Mouse (Mus musculus) thymus, adult 18-20 months (tissue): ENCODE data around the gene Pla2g3.

Experiments used
- DNase-seq, 2 experiments: peaks; one replicate each; pipeline ENCODE4 v3.0.0; 2022; ENCODE audit warnings: mixed read lengths in 2 of 2

Gene Pla2g3

DNA sequence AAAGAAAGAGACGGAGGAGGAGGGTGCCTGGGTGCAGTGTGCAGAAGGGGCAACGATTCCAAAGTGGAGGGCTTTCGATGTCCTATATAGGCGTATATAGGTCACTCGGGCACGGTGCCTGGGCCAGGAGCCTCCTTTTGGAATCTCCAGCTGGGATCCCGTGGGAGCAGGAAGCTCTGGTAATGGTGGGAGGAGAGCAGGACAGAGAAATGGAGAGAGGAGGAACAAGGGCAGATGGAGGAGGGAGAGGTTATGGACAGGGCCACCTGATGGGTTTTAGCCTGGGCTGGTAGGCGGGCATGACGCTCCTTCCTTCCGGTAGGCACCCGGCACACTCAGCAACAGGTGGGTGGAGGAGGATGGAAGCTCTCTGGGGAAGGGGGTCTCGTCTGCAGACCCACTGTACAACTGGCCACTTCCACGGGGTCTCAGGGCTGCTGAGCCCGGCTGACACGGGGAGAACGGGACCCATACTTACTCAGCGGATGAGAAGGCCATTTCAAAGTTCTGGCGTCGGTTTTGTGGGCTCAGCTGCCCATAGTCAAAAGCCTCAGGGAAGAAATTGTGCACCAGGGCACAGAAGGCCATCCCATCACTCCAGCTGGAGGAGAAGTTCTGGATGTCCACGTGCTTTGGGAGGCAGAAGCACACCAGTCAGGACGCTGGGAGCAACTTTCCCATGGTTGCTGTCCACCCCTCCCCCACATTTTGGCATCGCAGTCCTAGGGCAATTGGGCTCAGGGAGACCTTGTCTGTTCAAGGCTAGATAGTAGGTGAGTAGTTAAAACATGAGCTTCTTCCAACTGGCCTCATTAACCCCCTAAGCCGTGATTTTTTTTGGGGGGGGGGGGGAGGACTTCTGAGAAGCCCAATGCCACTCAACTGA lies 33.5 kb downstream of the Pla2g3 start:
- DNase-seq, result no peak

DNA sequence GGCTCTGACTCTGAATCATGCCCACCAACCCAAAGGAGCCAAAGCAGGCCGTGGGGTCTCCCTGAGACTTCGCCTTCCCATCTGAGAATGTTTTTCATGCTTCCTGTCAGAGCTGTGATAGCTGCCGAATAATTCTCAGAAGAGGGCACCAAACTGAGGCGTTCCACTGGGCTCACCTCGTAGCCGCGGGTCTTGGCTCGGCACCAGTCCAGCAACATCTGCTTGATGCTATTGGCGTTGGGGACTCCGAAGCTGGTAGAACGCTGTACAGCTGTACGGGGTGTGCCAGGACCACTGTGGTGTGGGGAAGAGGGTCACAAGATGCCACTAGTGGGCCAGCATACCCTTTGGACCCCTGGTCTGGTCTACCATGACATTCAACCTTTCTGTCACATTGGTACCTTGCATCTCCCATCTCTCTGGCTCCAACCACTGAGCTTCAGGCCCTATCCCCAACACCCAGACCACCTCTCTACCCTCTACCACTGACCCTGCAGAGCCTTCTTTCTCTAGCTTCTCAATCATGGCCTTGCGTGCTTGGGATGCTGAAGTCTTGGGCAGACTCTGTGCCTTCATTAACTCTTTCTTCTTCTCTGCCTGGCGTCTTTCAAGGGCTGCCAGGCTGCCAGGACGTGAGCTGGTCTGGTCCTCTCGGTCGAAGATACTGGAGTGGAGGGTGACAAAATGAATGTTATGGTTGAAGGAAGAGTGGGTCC lies 34.4 kb downstream of the Pla2g3 start:
- no peak for DNase-seq

DNA sequence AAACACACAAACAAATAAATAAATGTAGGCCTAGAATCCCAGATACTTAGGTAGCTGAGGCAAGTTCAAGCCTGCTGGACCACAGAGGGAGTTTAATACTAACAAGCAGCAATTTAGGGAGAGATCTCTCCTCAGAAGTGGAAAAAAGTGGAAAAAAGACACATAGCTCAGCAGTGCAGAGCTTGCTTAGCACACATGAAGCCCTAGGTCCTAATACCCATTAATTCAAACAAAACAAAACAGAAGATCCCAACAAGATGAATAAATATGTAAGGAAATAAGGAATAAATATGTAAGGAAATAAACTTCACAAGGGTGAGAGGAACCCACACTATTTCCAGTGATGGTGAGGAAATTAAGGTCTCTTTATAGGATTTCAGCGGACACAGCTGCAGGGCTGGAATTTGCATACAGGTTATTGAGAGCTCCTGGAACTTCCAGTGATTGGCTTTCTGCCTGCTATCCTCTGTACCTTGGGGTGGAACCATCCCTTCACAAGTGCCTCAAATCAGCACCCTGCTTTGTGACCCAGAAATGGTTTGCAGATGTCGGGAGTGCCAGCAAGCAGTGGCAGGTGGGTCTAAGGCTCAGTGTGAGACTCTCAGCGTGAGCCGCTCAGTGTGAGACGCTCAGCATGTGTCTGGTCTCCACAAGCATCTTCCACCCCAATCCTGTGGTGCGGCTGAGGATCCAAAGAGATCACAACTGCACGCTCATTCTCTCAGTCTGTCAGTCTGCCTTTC lies 35.9 kb downstream of the Pla2g3 start:
- DNase-seq, result no peak

DNA sequence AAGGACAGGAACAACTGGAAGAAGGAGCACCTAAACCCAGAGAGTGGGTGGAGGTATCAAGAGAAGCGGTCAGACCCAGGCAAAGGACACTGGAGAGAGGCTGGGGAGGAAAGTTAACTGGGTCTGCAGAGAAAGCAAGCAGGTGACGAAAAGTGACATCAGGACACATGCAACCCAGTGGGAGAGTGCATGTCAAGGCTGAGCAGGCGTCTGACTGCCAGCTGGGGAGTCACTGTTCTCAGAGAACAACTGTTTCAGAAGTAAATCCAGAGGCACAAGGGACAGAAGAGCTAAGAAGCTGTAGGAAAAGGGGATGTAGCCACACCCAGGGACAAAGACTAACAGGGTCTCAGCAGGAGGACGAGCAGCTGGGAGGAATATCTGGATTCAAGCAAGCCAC lies 37.5 kb downstream of the Pla2g3 start:
- DNase-seq, result no peak

DNA sequence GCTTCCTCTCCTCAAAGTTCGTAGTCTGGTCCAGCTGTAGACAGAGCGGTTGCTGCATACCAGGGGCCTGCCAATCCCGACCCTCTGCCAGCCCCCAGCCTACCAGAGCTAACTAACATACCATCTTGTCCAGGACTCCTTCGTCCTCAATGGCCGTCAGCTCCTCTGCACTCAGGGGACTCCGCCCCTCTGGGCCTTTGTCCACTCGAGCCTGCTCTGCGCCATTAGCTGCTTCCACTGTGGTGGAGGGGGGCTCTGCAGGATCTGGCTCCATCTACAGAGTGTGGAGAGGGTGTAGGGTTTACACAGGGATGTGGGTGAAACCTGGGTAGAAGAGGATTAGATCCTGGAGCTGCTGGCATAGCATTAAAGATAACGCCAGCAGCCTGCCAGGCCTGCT lies 38.1 kb downstream of the Pla2g3 start:
- no peak for DNase-seq

DNA sequence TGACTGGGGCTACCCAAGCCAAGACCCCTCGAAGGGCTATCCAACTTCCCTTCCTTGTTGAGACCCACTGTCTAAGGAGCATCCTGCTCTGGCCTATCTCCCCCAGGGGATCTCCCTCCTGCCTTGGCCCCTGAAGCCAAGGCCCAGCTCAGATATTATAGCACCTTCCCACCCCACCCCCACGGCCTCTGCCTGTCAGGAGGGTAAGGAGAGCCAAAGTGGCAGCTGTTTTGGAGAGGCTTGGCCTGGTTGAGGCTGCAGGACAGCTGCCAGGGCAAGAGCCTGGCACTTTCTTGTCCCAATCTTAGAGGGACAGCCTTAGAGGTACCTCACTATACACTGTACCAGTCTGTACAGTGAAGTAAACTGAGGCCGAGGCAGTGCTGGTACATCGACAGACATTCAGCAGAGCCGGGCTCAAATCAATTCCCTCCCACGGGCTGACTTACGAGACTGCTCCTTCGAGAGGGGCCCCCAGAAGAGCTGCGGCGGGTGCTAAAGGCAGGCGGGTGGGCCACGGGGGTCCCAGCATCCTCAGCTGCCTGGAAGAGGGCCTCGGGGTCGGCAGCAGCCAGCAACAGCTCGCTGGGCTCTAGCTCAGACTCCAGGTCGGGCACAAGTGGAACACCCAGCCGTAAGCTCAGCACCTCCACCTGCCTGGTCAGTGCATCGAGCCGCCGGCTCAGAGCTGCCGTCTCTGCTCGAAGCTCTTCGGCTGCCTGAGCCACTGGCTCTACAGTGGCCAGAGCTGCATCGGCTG lies 39.1 kb downstream of the Pla2g3 start:
- DNase-seq, result no peak

DNA sequence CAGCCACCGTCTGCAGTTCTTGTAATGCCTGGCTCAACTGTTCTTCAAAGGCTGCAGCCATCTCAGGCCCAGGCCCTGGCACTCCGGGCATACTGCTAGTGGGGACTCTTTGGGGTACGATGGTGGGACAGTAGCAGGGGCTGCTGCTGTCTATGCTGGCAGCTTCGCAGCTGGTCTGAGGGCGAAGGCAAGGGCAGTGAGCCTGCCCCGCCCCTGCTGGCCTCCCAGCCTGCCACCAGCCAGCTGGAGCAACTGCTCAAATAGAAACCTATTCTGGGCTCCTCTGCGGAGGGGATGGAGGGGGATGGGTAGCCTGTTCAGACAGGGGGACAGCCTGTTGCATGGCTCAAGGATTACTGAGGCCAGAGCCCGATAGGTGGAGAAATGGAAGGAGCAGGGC lies 39.7 kb downstream of the Pla2g3 start:
- no peak for DNase-seq

DNA sequence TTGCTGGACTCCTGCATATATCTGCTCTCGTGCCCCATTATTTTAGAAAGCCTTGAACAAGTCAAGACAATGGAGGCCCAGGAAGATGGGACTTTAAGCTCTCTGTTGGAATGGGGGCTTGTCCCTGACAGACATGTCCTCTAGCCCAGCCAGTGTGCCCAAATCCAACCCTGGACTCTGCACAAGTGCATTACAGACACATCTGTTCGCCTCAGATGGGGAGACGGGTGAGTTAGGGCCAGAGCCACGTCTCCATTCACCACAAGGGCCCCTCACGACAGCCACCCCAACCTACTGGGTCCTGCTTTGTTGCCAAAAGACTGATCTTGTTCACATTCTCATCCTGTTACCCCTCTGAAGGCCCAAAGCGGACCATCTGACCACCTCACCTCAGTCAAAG lies 40.1 kb downstream of the Pla2g3 start:
- DNase-seq, result no peak

DNA sequence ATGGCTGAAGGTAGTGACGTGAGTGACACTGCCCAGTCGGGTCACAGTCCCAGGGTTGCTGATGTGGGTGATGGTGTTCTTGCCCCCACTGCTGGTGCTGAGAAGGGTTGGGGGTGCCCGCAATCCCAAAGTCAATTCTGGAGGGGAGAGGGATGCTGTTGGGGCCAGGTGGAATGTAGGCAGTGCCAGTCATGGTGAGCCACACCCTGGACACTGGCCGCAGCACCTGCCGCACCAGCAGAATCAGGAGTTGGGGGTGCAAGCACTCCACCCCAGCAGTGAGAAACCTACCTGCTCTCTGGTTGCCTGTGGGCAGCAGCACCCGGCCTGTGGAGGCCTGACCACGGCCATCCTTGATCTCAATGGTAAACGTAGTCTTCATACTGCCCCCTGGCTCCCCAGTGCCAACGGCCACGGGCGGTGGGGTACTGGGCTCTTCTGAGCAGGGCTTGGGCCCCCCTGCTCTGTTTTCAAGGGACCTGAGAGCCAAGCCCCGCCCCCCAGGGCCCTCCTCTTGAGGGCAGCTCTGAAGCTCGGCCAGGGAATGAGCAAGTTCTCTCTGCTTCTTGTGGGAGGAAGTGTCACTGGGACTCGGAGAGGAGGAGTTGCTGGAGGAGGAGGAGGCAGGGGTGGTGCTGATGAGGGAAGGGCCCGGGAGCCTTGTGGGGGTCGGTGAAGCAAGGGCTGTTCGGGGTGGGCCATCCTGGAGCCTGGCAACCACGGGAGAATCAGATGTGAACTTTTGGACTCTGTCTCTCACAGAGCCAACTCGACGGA lies 41.6 kb downstream of the Pla2g3 start:
- DNase-seq, result no peak

DNA sequence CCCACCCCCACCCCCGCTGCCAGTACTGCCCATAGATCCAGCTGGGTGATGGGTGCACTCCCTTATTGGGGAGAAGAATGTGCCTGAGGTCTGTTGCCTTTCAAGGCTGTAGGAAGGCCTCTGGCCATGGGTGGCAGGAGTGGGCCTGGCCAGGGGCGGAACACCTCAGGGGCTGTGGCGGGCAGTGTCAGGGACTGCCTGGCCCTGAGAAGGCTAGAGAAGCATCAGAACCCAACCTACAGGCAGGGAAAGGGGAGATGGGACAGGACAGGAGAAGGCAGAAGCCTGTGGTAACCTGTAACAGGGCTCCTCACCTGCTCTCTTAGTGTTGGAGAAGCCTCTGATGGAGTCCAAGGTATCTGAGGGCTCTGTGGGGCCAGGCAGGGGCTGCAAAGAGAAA lies 42.6 kb downstream of the Pla2g3 start:
- DNase-seq, result no peak

DNA sequence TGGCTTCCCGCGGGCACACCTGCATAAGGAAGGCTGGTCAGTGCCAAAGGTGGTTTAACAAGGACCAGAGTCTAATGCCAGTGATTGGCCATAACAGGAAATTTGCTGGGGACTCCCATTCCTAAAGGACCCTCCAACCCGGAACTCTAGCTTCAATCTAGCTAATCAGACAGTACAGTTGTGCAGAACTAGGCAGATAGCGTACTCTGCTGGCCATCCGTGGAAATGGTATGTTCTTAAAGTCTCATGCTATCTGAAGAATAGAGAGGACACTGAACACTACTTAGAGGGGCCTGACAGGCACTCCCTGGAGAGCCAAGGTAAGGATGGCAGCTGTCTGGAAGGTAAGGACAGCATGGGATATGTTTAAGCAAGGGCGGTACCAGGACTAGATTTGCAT lies 43.5 kb downstream of the Pla2g3 start:
- no peak for DNase-seq

DNA sequence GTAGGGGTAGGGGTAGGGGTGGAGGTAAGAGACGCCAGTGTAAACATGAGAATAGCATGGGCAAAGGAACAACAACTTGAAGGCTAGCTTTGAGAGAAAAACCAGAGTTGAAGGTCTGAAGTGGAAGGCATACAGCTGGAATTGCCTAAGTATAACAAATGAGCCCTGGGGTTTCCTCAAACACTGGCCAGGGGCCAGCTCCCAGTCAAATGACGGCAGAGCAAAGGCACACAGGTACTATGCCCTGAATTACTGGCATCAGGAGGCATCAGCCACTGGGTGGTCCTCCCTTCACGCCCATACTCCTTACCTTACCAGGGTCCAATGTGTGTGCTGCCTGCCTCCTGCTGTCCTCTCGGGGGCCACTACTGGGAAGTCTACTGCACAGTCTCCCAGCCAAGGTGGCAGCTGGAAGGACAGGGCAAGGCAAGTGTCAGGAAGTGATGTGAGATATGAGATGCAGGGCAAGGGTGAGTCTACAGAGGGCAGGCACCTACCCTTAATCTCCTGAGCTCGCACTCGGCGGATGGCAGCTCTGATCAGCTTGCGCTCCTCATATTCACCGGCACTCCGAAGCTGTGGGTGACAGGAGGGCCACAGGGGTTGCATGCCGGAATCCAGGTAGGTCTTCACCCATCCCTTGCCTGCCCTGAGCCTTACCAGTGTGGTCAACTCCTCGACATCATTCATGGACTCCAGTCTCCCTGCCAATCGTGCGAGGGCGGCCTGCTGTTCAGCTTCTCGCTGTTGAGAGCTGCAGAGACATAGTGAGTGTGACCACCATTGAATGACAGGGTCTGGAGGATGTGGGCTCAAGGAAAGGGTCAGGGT lies 44.2 kb downstream of the Pla2g3 start:
- no peak for DNase-seq

DNA sequence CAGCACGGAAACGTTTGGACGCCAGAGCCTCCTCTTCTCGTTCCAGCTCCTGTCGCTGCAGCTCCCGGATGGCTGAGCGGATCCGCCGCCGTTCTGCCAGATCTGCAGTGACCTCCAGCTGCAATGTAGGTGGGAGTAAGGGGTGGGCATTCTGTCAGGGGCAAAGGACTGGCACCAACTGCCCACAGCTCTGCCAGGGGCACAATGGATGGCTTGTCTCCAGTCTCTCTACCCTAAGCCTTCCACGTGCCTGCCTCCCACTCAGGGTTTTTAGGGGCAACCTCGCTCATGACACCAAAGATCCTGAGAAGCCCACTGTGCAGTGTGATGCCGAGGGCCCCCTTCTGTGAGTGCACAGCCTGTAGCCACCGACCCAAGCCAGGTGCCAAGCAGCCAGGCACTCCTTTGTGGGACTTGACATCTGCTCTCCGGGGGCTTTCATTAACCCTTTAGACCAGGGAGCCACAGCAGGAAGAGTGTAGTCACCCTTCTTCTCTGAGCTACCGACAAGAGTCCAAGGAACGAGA lies 45.4 kb downstream of the Pla2g3 start:
- no peak for DNase-seq

DNA sequence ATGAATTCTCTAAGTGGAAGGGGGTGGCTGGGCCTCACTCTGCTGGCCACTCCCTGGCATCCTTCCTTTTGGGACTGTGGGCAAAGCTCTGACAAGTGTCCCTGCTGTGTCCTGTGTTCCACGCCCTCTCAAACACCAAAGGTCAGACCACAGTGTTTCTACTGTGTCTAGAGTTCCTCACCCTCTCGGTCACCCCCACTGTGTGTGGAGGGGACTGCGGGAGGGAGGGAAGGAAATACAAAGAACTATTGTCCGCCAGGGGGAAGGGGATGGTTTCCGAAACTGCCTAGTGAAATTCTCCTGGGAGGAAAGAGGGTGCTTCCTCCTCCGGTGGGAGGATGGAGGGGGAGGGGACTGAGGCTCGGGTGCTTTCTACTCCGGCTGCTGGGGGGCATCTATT lies 46.9 kb downstream of the Pla2g3 start:
- DNase-seq, result no peak

DNA sequence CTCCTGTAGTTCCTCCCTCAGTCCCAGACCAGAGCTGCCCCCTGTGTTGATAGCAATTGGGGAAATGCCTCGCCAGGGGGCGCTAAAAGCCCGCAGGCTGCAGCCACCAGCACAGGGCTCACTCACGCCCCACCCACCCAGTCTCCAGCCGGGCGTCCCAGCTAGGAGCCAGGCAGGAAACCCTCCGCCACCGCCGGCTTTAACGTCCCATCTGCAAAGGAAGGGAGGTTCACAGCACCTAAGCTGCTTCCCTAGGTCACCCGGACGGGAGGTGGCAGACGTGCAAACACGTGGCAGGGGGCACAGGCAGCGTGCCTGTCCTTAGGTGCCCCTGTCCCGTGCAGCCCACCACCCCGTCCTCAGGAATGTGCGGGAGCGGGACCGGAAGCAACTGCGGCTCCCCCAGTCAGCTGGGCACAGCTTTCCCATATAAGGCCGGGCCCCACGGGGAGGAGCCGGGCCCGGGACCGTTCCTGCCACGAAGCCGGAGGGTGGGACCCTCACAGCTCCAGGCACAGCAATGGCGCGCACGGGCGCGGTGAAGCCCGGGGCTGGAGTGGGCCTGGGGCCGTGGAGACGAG lies 47.4 kb downstream of the Pla2g3 start:
- peak; percentile 90 to 91 for DNase-seq

DNA sequence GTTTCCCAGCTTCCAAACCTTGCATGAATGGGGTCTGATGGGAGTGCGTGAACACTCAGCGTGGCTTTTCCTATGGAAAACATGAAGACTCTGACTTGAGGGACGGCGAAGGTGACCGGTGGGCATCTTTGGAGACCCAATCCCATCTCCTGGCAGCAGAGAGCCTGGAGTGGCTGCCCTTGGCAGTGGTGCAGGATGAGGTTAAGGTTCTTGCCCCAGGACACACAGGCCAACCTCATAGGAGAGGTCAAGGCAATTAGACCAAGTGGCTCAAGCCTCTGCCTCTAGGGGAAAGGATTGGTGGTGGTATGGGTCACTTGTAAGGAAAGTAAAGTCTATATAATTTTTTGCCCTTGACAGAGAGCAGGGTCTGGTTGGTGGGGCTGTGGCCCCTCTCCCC lies 48.0 kb downstream of the Pla2g3 start:
- no peak for DNase-seq

DNA sequence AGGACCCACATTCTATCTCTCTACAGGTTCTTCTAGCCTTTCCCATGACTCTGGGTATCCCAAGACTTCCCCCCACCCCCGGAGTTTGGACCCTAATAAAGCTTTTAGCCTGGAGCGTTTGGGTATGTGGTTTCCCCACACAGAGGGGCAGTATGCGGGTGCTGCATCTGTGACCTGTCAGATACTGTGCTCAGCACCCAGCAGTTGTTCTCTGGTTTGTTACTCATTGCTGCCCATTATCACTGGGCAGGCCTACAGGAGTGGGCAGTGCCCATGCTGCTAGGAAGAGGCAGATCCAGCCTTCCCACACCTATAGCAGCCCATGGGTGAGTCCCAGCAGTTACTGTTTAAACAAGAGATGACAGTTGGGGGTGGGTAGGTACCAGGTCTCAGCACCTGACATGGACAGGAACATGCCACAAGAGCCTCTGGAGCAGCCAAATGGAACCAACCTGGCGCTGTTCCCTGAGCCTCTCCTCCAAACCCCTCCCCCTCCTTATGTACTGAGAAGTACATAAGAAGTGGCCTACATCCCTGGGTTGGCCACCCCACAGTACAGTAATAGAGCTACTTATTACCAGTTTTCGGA lies 48.8 kb downstream of the Pla2g3 start:
- no peak for DNase-seq

DNA sequence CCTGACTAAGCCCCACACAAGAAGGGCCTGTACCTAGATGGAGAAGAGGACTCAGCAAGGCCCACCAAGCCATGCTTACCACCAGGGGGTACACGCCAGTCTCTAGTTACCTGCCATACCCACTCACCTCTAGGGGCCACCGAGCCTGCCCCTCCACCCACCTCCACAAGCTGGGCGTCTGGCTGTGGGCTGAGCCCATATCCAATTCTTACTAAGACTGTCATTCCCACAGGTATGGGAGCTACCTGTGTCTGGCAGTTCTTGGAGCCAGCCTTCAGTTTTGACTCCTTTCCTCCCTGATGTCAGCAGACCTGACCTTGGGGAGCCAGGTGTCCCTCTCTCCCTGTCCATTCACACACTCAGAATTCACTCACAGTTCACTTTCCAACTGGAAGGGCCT lies 49.6 kb downstream of the Pla2g3 start:
- DNase-seq, result no peak

DNA sequence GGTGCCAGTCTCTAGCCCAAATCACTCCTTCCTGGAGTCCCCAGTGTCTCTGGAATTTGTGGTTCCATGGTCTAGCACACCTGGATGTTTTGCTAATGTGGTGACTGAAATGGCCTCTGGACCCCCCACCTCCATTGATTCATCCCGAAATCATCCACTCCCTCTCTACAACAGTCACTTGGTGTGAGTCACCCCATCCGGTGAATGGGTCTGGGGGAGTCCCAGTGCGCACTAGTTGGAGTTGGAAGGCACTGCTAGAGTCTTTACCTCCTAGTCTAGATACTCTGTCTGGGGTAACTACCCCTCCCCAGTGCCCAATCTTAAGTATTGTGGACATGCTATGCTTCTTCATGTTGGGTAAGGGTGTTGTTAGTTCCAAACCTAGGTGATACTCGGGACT lies 50.3 kb downstream of the Pla2g3 start:
- DNase-seq, result no peak
